Mouse (Mus musculus): Measurements from ENCODE around the gene Stip1.

GRCm38 (mm10) chr19:6987904-6988285 is 51.9 kb downstream of the Stip1 start:
- TF ChIP-seq CTCF (conservative IDR thresholded peaks at IDR 0.05; ENCODE audit: low read length) (no peak), POU5F1 (IDR thresholded peaks at IDR 0.05; ENCODE audit: borderline replicate concordance, low read length) (no peak)

Data from E14TG2a.4 (cell line).